Mouse (Mus musculus) kidney, adult 2 months (tissue): ENCODE results near the gene Smyd3.
"Not testable (repeated sequence)": the region's sequence is repeated elsewhere in the genome, so short reads cannot be mapped to it uniquely, and the experiment has no call there.

ENCODE experiments used
- CTCF ChIP-seq: fragments of 200-500 bp; conservative IDR thresholded peaks from 2 replicates; pipeline ENCODE4 v1.5.1; 2011; ENCODE audit warnings: low read depth, mild to moderate bottlenecking, control low read depth, low read length, moderate library complexity, mixed read lengths; ENCODE audit not compliant: insufficient read depth, insufficient read length
- POLR2A ChIP-seq: fragments of 200-500 bp; IDR thresholded peaks from one replicate; pipeline ENCODE4 v1.6.1; 2011; ENCODE audit warnings: low read depth, low read length, control low read depth

- TF ChIP-seq CTCF, POLR2A: not testable (repeated sequence)
Observed at GRCm38 (mm10) chr1:179545768-179546550, 28.1 kb upstream of the Smyd3 start, which contains the start of the genes Tfb2m and Cnst.
